Mouse (Mus musculus) small intestine, adult 2 months (tissue): Measurements from ENCODE around the gene Prkag3.

Experiments used
- CTCF ChIP-seq: fragments of 200-500 bp; IDR thresholded peaks from 2 replicates; pipeline ENCODE4 v1.5.1; 2012; ENCODE audit warnings: low read depth, mild to moderate bottlenecking, control low read depth, inconsistent platforms, low read length, moderate library complexity, mixed read lengths; ENCODE audit not compliant: insufficient replicate concordance, insufficient read length; ENCODE audit errors: extremely low read depth
- POLR2A ChIP-seq: fragments of 200-500 bp; IDR thresholded peaks from 2 replicates; pipeline ENCODE4 v1.6.1; 2012; ENCODE audit warnings: low read depth, mild to moderate bottlenecking, control low read depth, inconsistent platforms, low read length, moderate library complexity

DNA sequence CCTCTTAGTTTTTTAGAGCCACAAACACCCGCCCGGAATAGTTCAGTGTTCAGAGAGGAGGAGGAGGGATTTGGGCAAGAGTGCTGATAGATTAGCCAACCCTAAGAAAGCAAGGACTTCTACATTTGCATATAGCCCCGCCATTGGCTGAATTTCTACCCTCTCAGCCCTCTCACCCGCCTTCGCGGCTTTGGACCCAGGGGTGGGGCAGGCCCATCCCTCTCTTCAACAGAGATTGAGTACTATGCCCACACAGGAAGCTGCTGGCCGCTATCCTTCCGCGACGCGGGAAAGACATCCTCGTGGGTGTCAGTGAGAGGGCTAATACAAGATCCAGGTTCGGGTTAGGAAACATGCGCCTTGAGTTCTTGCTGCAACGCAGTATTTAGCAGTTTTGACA is 24.1 kb upstream of the Prkag3 start:
- no peak for TF ChIP-seq CTCF
- no peak for TF ChIP-seq POLR2A
